Mouse (Mus musculus): ENCODE results near the gene Nprl2. TPM values are rescaled to one million over a fixed set of nuclear protein-coding genes. Genes with fewer than 3 reads are reported as not detected.

Gene Nprl2
- total RNA-seq, 2 experiments from 2014 or later: 20.4 to 21.0 TPM

DNA sequence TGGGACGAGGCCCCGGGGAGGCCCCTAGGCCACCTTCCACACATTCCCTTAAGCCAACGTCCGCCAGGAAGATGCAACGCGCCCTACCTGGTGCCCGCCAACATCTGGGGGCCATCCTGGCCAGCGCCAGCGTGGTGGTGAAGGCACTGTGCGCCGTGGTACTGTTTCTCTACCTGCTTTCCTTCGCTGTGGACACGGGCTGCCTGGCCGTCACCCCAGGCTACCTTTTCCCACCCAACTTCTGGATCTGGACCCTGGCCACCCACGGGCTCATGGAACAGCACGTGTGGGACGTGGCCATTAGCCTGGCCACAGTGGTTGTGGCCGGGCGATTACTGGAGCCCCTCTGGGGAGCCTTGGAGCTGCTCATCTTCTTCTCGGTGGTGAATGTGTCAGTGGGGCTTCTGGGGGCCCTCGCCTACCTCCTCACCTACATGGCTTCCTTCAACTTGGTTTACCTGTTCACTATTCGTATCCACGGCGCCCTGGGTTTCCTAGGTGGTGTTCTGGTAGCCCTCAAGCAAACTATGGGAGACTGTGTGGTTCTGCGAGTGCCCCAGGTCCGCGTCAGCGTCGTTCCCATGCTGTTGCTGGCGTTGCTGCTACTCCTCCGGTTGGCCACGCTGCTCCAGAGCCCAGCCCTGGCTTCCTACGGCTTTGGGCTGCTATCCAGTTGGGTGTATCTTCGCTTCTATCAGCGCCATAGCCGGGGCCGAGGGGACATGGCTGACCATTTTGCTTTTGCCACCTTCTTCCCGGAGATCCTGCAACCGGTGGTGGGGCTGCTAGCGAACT lies 7.4 kb upstream of the Nprl2 start:
- DNase-seq: no peak

DNA sequence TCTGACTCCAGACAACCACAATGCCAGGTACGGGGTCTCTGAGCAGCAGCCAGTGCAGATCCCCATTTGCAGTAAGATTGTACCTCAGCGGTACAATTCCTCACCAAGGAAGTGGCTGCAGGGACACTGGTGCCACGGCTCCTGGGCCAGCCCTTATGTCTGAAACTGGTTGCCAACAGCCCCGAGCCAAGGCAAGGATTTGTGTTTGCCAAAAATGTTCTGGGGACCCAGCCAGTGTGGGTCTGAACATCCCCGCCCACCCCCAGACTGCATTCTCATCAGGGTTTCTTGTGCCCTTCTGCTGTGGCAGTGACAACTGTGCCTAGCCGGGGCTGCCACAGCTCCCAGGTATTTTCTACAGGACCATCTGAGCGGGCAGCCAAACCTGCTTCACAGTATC lies 3.8 kb upstream of the Nprl2 start:
- DNase-seq: no peak

DNA sequence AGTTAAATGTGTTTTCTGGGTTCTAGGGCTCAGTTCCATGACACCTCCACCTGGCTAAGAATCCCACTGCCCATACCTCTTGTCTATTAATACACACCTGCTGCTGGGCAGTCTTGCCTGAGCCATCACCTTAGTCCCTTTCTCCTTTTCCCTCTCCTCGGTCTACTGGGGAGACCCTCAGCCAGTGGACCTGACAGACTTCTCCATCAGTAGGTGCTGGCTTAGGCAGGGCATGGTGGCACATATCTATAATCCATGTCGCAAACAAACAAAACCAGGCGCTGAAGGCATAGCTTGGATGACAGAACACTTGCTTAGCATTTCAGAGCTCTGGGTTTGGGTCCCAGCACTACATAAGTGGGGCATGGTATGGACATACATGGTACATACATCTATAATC lies 3.3 kb upstream of the Nprl2 start:
- no peak for DNase-seq

DNA sequence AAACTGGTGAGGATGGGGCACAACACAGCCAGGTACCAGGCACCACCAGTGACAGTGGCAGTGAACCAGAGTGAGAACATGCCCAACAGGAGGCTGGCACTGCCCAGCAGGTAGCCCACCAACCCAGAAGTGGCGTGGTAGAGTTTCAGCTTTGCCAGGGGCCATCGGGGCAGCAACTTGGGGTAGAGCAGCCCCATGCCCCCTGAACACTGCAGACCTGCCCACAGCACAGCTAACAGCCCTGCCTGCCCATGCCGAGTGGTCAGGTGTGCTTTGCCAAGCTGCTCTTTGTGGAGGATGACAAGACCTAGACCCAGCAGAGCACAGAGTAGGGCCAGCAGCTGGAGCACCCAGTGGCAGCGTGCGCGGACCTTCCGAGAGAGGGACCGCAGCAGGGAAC lies 2.1 kb upstream of the Nprl2 start:
- no peak for DNase-seq

DNA sequence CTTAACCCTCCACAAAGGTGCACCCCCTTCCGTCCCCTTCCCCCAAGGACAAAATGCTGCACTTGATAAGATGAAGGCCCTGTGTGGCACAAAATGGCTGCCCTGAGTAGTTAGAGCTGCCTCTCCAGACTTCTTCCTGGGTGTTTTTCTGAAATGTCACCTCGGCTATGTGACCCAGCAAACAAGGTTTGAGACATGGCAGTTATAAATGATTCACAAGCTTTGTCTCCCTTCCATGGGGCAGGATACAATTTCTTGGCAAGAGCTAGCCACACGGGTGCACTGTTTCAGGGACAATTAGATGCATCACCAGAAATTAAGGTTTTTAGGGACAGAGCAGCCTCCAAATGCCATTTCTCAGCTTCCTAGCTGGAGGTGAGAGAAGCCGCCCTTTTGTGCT lies 1.6 kb upstream of the Nprl2 start:
- DNase-seq: no peak

DNA sequence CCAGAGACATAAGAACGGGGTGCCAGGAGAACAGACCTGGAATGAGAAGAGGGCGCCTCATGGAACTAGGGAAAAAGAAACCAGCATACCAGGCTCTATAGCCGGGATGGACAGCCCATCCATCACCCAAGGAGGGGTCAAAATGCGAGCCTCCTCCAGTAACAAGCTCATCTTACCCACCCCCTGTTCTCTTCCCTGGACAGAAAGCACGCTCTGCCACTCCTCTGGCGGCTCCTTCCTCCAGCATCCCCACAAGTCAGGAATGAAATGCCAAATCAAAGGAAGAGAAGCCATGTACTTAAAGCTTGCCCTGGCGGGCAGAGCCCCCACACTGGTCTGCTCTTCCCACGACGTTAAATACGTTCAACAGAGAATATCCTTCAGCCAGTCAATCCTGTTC lies 1.0 kb upstream of the Nprl2 start:
- DNase-seq: no peak

DNA sequence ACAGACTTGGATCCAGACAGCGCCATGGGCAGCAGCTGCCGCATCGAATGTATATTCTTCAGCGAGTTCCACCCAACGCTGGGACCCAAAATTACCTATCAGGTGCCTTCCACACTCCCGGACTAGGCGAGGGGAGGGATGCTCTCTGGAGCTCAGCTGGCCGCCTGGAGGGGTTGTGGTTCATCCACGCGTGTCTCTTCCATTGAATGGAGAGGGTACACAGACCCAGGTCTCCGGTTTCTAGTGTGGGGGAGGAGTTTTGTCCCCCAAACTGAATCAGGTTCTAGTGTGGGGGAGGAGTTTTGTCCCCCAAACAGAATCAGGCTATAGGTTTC lies 293 bp downstream of the Nprl2 start:
- DNase-seq: no peak

DNA sequence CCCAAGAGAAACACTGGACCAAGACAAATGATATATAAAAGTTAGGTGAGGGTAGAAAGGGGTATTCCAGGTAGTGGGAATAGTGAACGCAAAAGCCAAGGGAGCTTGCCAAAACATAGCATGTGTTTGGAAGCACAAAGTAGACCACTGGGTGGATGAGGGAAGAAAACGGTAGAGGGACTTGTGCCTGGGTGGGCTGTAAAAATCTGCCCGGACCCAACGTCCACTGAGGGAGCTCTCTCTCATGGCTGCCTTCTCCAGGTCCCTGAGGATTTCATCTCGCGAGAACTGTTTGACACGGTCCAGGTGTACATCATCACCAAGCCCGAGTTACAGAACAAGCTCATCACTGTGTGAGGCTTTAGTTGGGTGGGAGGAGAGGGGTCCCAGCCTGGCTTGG lies 695 bp downstream of the Nprl2 start:
- no peak for DNase-seq

DNA sequence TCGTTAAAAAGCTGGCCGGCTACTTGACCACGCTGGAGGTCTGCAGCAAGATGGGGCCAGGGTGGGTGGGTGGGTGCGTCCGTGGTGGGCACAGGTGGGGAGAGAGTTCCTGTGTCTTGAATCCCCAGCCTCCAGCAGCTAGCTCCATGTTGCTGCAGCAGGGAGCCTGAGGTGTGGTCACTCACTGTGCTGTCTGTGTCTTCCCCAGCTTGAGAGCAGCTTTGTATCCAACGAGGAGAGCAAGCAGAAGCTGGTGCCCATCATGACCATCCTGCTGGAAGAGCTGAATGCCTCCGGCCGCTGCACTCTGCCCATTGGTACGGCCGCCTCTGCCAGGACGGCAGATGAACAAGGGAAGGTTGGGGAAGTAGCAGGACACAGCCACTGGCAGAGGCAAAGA lies 1.3 kb downstream of the Nprl2 start:
- no peak for DNase-seq

DNA sequence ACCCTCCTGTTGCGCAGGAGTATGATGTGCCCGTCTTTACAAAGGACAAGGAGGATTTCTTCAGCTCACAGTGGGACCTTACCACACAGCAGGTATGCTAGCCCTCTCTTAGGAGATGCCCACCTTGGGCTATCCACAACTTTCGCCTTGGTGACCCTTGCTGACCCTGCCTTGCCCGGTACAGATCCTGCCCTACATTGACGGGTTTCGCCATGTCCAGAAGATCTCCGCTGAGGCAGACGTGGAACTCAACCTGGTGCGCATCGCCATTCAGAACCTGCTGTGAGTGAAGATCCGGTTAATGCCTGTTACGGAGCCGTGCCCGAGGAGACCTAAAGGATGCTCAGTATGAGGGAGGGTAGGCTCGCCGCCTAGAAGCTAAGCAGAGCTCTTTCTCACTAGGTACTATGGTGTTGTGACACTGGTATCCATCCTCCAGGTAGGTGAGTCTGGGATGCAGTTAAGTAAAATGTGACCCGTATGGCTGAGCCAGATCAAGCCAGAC lies 2.2 kb downstream of the Nprl2 start:
- no peak for DNase-seq

DNA sequence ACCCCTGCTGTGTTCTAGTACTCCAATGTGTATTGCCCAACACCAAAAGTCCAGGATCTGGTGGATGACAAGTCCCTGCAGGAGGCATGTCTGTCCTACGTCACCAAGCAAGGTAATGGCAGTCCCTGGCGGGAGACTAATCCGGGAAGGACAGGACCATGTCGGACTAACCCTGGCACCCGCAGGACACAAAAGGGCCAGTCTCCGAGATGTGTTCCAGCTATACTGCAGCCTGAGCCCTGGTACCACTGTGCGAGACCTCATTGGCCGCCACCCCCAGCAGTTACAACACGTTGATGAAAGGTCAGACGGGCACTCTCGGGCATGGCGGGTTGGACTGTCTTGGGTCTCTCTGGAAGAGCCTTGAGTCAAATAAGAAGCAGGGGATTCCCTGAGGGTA lies 2.7 kb downstream of the Nprl2 start:
- no peak for DNase-seq

DNA sequence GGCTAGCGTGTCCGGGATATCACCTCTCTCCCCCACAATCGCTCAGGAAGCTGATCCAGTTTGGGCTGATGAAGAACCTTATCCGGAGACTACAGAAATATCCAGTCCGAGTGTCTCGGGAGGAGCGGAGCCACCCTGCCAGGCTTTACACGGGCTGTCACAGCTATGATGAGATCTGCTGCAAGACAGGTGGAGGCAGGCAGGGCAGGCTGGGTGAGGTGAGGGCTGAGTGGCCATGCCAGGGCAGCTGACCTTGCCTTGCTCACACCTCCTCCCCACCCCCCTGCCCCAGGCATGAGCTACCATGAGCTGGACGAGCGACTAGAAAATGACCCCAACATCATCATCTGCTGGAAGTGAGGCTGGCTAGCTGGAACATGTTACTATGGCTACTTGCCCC lies 3.2 kb downstream of the Nprl2 start:
- DNase-seq: no peak

DNA sequence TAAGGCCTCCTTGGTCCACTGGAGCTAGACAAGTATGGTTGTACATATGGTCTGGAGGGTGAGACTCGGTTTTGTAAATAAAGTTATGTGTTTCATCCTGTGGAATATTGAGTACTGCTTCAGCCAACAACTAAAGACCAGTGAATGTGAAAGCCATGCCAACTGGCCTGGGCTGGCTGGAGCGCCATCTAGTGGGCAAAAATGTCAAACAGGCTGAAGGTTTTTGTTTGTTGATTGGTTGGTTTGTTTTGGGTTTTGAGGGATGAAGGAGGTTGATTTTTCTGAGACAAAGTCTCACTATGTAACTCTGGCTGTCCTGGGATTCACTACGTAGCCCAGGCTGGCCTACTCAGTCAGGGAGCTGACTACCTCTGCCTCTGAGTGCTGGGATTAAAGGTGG lies 3.6 kb downstream of the Nprl2 start:
- peak; percentile 64 to 88 for DNase-seq

DNA sequence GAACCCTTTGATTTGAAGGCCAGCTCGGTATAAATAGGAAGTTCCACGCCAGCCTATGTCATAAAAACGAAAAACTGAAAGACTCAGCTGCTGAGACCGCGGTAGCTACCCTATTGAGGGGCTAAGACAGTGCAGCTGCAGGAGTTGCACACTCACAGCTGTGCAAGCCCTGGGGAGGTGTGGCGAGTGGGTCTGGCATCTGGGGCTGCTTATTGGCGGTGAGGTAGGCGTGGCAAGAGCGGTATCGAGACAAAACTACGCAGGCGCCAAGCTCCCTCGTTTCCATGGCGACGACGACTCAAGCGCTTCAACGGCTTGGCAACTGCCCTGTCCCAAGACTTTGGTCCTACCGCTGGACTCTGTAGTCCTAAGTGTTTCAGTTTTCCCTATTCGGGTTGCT lies 5.0 kb downstream of the Nprl2 start, which contains the start of gene Zmynd10:
Zmynd10 (plus strand) TSS at position 273 of the 400 bp plus-strand sequence.
- peak; percentile 89 to 93 for DNase-seq

DNA sequence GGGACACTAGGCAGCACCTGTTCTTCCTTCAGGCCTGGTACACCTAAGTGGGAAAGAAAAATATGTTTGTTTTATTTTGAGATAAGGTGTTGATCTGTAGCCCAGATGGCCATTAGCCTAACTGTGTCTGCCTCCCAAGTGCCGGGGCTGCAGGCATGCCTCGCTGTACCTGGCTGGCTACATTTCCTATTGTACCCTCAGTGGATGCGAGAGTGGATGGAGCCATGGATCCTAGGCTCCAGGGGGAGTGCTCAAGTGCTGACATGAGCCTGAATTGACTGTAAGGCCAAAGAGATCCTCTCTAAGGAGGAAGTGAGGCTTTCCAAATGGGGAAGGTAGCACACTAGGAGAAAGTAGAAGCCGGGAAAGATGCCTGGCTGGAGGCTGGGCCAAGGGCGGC lies 5.9 kb downstream of the Nprl2 start:
- no peak for DNase-seq

DNA sequence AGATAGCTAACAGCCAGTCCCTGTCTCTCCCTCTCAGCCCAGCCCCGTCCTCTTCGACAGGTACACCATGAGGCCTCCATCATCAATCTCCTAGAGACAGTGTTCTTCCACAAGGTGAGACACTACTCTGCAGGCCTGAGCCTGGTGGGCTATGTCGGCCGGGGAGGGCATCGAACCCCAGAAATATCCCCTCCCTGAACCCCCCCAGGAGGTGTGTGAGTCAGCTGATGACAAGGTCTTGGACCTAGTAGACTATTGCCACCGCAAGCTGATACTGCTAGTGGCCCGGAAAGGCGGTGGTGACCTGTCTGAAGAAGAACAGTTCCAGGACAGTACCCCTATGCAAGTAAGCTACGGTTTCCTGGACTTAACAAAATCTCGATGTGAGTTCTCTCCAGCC lies 6.8 kb downstream of the Nprl2 start:
- DNase-seq: no peak

DNA sequence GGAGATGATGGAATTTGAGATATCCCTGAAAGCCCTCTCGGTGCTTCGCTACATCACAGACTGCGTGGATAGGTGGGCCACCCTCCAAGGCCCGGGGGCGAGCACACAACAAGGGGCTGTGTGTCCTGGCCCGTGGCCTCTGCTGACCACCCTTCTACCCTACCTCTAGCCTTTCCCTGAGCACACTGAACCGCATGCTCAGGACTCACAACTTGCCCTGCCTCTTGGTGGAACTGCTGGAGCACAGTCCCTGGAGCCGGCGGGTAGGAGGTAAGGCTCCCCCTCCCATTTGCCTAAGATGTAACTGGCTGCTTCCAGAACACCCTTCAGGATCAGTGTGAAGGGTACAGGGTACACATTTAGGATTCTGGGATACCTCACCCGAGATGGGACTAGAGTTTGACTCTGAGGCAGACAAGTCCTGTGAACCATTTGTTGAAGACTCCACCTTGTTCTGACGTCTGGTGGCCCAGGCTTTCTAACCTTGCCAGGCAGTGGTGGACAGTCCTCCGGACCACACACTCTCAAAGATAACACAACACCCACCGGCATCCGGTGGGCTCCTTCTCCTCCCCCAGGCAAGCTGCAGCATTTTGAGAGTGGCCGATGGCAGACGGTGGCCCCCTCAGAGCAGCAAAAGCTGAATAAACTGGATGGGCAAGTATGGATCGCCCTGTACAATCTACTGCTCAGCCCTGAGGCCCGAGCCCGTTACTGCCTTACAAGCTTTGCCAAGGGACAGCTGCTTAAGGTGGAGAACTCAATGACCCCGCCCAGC lies 7.5 kb downstream of the Nprl2 start:
- DNase-seq: no peak

DNA sequence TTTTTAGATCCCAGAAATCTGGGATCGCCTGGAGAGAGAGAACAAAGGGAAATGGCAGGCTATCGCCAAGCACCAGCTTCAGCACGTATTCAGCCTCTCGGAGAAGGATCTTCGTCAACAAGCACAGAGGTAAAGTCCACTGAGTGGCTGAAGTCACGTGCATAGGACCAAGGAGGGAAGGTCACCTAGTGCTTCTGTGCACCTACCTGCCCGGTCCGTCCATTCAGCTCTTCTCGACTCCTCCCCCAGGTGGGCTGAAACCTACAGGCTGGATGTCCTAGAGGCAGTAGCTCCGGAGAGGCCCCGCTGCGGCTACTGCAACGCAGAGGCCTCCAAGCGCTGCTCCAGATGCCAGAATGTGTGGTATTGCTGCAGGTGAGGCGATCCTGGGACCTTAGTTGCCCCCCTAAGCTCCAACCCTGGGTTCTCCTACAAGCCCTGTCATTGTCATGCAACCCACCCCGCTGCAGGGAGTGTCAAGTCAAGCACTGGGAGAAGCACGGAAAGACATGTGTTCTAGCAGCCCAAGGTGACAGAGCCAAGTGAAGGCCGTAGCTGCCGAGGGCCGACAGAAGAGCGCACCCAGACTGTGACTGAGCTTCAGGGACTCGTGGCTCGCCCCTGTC lies 8.6 kb downstream of the Nprl2 start:
- no peak for DNase-seq

DNA sequence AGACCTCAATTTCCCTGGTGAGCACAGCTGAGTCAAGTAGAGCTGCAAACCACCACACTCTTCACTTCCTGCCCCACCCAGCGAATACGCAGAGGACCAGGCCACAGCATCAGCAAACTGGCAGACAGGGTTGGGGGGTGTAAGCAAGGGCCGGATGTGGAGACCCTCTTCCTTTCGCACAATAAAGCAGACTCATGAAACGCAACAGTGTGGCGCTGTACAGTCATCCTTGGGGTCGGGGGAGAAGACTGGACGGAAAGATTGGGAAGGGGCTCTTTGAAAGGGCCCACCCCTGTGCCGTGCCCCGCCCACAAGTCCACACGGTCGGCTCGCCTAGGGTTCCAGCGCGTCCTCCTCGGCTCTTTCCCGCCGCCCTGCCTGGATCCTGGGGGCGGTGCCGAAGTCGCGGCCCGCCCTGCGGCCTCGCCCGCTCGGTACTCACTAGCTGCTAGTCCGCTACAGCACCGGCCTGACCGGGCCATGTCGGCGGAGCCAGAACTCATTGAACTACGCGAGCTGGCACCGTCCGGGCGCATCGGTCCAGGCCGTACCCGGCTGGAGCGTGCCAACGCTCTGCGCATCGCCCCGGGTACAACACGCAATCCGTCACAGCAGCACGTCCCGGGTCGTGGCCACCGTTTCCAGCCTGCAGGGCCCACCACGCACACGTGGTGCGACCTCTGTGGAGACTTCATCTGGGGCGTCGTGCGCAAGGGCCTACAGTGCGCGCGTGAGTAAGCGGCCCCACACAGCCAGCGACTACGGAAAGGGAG lies 9.3 kb downstream of the Nprl2 start, which contains the start of gene Rassf1:
Rassf1 (plus strand) TSS at position 439 of the 773 bp plus-strand sequence.
- DNase-seq: peak; percentile 77 to 85

DNA sequence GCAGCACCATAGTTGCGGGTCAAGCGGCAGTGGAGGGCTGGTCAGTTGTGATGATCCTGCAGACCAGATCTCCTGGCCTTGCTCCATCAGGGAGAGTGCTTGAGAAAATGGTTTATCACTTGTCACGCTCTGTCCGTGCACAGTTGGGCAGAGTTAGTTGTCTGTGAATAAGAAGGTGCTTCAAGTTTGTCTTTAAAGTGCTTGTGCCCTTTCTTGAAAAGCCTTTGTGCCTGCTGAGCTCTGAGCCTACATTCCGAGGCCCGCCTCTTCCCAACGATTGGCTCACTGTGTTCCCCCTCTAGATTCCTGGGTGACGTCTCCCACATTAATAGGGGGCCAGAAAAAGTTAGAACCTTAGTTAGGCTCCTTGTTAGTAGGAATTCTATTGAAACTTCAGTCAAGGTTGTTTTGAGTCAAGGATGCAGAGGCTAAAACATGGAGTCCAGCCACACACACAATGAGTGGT lies 9.9 kb downstream of the Nprl2 start:
- DNase-seq: no peak

DNA sequence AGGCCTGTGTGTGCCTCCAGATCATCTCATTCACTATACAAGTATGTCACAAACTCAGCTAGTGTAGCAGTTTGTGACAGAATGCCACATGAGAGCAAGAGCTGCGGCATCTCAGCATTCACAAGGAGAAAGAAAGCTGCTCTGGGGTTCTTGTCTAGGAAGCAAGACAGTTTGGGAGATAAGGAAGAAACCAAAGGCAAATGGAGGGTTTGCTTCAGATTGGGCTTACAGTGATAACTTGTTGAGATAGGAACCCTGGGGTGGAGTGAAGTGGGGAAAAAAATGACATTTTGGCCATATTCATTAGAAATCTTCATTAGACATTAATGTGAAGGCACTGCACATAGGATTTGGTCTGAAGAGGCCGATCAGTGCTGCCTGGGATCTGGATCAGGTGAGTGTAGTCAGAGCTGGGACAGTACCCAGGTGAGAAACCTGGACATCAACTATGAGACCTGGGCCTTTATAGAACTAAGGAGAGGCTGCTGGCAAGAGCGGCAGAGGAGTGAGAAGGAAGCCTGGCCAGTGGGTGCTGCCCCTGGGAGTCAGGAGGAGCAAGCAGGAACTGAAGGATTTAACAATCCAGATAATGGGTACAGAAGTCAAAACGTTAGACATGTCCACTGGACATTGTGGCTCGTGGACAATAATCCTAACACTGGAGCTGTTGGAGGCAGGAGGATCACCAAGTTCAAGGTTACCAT lies 10.8 kb downstream of the Nprl2 start:
- no peak for DNase-seq
